Mouse (Mus musculus) heart, embryonic 14.5 days (tissue): ENCODE measurements at regions not wholly inside any gene's neighbourhood (a gene's known extent, or its start where the extent isn't known, plus 50 kb on each side); places are given as distances from the start of the nearest gene placed in this dataset.

ENCODE experiments used
- ATAC-seq: fragments of 200-750 bp; cut with Nextera tagmentation; 2 replicates; pipeline ENCODE4 v1.8.0; 2017; ENCODE audit warnings: low read depth, moderate TSS enrichment; ENCODE audit not compliant: insufficient number of reproducible peaks, insufficient read depth, low FRiP score
- H3K27ac ChIP-seq, 2 experiments: fragments of 200-500 bp in 1 of 2; fragments of 300-500 bp in 1 of 2; sonication (generic) in 1 of 2; replicated peaks in 1 of 2; 2 replicates each; pipeline ENCODE4 v1.5.1; 2012 to 2014; ENCODE audit warnings: low read depth in 2 of 2, low read length in 2 of 2, control low read depth in 1 of 2, mild to moderate bottlenecking in 1 of 2, mixed read lengths in 1 of 2; ENCODE audit not compliant: control insufficient read depth in 1 of 2, insufficient read depth in 1 of 2
- H3K27me3 ChIP-seq: fragments of 300-500 bp; sonication (generic); 2 replicates; pipeline ENCODE4 v1.6.1; 2014; ENCODE audit warnings: mild to moderate bottlenecking, low read length, control low read depth; ENCODE audit not compliant: control insufficient read depth, insufficient read depth
- H3K36me3 ChIP-seq: fragments of 300-500 bp; sonication (generic); 2 replicates; pipeline ENCODE4 v1.6.1; 2014; ENCODE audit warnings: mild to moderate bottlenecking, control low read depth, low read length, mixed read lengths; ENCODE audit not compliant: control insufficient read depth, insufficient read depth
- H3K4me1 ChIP-seq, 2 experiments: fragments of 200-500 bp in 1 of 2; fragments of 300-500 bp in 1 of 2; sonication (generic) in 1 of 2; 2 replicates each; pipeline ENCODE4 v1.6.1; 2012 to 2014; ENCODE audit warnings: low read length in 2 of 2, control low read depth in 1 of 2, mixed read lengths in 1 of 2; ENCODE audit not compliant: control insufficient read depth in 2 of 2, insufficient read depth in 2 of 2
- H3K4me2 ChIP-seq: fragments of 300-500 bp; sonication (generic); 2 replicates; pipeline ENCODE4 v1.6.1; 2014; ENCODE audit warnings: mild to moderate bottlenecking, low read length
- H3K4me3 ChIP-seq, 2 experiments: fragments of 200-500 bp in 1 of 2; fragments of 300-500 bp in 1 of 2; sonication (generic) in 1 of 2; 2 replicates each; pipeline ENCODE4 v1.5.1; 2012 to 2014; ENCODE audit warnings: low read length in 2 of 2, mild to moderate bottlenecking in 2 of 2, control low read depth in 1 of 2, low read depth in 1 of 2, moderate library complexity in 1 of 2; ENCODE audit not compliant: control insufficient read depth in 1 of 2, insufficient read depth in 1 of 2
- H3K9ac ChIP-seq: fragments of 300-500 bp; sonication (generic); 2 replicates; pipeline ENCODE4 v1.6.1; 2014; ENCODE audit warnings: mild to moderate bottlenecking, low read length
- H3K9me3 ChIP-seq: fragments of 300-500 bp; sonication (generic); 2 replicates; pipeline ENCODE4 v1.6.1; 2016; ENCODE audit warnings: low read length, control low read depth; ENCODE audit not compliant: control insufficient read depth
- WGBS: fragments of 180-500 bp; shearing (Covaris S2); extraction: QIAGEN DNeasy Blood & Tissue Kit; methylation state at CpG from one replicate; pipeline ENCODE4 v1.1.7; 2014; 5-methylcytosine and 5-hydroxymethylcytosine counted together

DNA sequence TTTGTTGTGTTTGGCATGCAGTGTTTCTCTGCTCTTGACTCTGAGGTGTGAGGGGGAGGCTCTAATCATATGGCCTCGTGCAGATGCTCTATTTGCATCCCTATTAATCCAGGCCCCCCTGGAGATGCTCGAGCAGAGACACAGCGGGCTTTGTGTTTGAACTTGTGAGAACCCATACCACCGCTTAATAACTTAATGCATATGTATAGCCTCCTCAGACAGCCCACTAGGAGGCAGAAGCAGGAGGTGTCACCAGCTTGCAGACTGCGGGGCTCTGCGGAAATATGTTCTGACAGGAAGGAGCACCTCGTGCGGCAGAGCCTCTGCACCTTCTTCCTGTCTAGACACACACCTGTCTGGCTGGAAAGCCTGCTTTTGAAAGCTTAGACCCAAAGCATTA is 113.7 kb downstream of the Barhl2 start:
- H3K4me3 ChIP-seq = no peak overlapping the region
- H3K4me1 ChIP-seq = peaks cover 0 to 3% of the 10 kb centered on the region in 2 experiments; a peak in 1 of 4 replicates
- H3K27ac ChIP-seq = no peak overlapping the region
- WGBS = 10% methylated on average over 8 of the region's 8 CpGs
- no peak for ATAC-seq
- no peaks in the 10 kb centered on the region for H3K36me3 ChIP-seq
- no peak overlapping the region for H3K9ac ChIP-seq
- no peaks in the 10 kb centered on the region for H3K9me3 ChIP-seq
- H3K4me2 ChIP-seq = 0 out of 2 replicates have a peak overlapping the region, but pooled peaks have one; percentile 15
- no peaks in the 10 kb centered on the region for H3K27me3 ChIP-seq

- 31% methylated on average over 6 of the region's 6 CpGs for WGBS
- no peaks in the 10 kb centered on the region for H3K9me3 ChIP-seq
- H3K27me3 ChIP-seq = no peaks in the 10 kb centered on the region
- H3K4me2 ChIP-seq = no peak overlapping the region
- peaks cover 0 to 3% of the 10 kb centered on the region in 2 experiments; a peak in 1 of 4 replicates for H3K4me1 ChIP-seq
- H3K36me3 ChIP-seq = no peaks in the 10 kb centered on the region
- ATAC-seq = no peak
- no peak overlapping the region for H3K4me3 ChIP-seq
- H3K9ac ChIP-seq = no peak overlapping the region
- H3K27ac ChIP-seq = no peak overlapping the region
Measured at GRCm38 (mm10) chr5:106343601-106344000, 114.4 kb downstream of the Barhl2 start.

- Histone ChIP-seq H3K4me1 (peaks cover 0 to 3% of the 10 kb centered on the region in 2 experiments; a peak in 1 of 4 replicates), H3K4me2 (no peak overlapping the region), H3K27ac (no peak overlapping the region), H3K4me3 (no peak overlapping the region), H3K27me3 (no peaks in the 10 kb centered on the region), H3K36me3 (no peaks in the 10 kb centered on the region), H3K9ac (no peak overlapping the region), H3K9me3 (no peaks in the 10 kb centered on the region)
- 64% methylated on average over 12 of the region's 12 CpGs for WGBS
- ATAC-seq = no peak
Measured at GRCm38 (mm10) chr5:106341361-106341760, 116.6 kb downstream of the Barhl2 start.

DNA sequence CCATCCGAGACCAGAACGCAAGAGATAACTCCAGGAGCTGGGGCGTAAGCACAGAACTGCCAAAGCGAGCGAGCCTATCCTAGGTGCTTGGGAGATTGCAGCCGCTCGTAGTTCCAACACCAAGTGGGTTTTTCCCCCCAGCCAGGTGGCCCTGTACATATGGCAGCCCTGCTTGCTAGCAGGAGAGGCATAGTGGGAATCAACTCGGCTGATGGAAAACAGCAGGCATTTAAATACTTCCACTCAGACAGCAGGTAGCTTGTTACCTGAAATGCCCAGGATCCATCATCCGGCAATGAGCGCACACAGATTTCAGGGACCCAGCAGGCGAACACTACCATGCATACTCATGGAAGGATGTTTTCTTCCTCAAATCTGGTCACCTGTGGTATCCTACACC is 122.3 kb downstream of the Barhl2 start:
- no peak for ATAC-seq
- no peak overlapping the region for H3K9ac ChIP-seq
- H3K4me3 ChIP-seq = no peak overlapping the region
- no peaks in the 10 kb centered on the region for H3K36me3 ChIP-seq
- 0 out of 4 replicates have a peak, but pooled peaks cover 0 to 2% of the 10 kb centered on the region in 2 experiments for H3K4me1 ChIP-seq
- H3K27me3 ChIP-seq = no peaks in the 10 kb centered on the region
- no peaks in the 10 kb centered on the region for H3K9me3 ChIP-seq
- H3K27ac ChIP-seq = no peak overlapping the region
- no peak overlapping the region for H3K4me2 ChIP-seq
- WGBS = 81% methylated on average over 11 of the region's 11 CpGs

- no peak overlapping the region for H3K4me2 ChIP-seq
- H3K4me3 ChIP-seq = no peak overlapping the region
- H3K4me1 ChIP-seq = 0 out of 4 replicates have a peak, but pooled peaks cover 0 to 2% of the 10 kb centered on the region in 2 experiments
- no peak overlapping the region for H3K27ac ChIP-seq
- H3K9ac ChIP-seq = no peak overlapping the region
- 70% methylated on average over 9 of the region's 9 CpGs for WGBS
- H3K9me3 ChIP-seq = no peaks in the 10 kb centered on the region
- no peaks in the 10 kb centered on the region for H3K36me3 ChIP-seq
- ATAC-seq = no peak
- no peaks in the 10 kb centered on the region for H3K27me3 ChIP-seq
Measured at GRCm38 (mm10) chr5:106327592-106328150, 130.3 kb downstream of the Barhl2 start.

DNA sequence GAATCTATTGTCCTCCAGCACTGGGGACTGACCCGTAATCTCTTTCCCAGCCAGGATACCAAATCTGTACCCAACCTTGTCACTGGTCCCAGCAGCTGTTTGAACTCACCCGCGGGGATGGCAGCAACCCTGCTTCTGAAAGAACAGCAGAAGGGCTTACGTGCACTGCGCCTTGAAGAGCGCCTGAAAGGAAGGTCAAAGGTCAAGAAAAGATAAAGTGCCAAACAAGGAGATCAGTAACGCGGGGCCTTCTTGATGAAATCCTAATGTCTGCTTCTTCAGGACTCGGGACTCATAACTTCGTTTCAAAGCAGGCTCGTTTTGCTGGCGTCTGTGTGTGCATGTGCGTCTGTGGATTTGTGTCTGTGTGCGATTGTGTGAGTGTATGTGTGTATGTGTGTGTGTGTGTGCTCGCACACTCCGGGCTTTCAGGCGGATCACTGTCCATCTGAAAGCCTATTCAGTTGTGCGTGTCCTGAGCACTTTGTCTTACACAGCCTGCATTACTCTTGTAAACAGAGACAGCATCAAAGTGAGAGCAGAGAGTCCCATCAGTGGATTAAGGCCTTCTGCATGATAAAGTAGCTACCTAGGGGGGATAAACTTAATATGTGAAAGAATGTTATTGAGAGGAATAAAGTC is 135.3 kb downstream of the Barhl2 start:
- no peak for ATAC-seq
- no peak overlapping the region for H3K4me2 ChIP-seq
- no peak overlapping the region for H3K4me3 ChIP-seq
- H3K27ac ChIP-seq = no peak overlapping the region
- H3K9ac ChIP-seq = no peak overlapping the region
- no peaks in the 10 kb centered on the region; a peak in 1 of 4 replicates for H3K4me1 ChIP-seq
- no peaks in the 10 kb centered on the region for H3K9me3 ChIP-seq
- no peaks in the 10 kb centered on the region for H3K36me3 ChIP-seq
- no peaks in the 10 kb centered on the region for H3K27me3 ChIP-seq
- WGBS = 35% methylated on average over 18 of the region's 18 CpGs

- Histone ChIP-seq H3K4me2 (no peak overlapping the region), H3K36me3 (no peaks in the 10 kb centered on the region), H3K4me3 (no peak overlapping the region), H3K9ac (no peak overlapping the region), H3K4me1 (no peaks in the 10 kb centered on the region; a peak in 1 of 4 replicates), H3K9me3 (no peaks in the 10 kb centered on the region), H3K27me3 (no peaks in the 10 kb centered on the region), H3K27ac (no peak overlapping the region)
- no peak for ATAC-seq
- 67% methylated on average over 2 of the region's 5 CpGs for WGBS
Measured at GRCm38 (mm10) chr5:106321426-106321825, 136.5 kb downstream of the Barhl2 start.
